Mouse (Mus musculus) kidney, postnatal 14 days (tissue): ENCODE measurements around the gene Pacsin1.
"Not testable (repeated sequence)": the region's sequence is repeated elsewhere in the genome, so short reads cannot be mapped to it uniquely, and the experiment has no call there.

Source experiments
- DNase-seq: peaks from one replicate; pipeline ENCODE4 v3.0.0; 2022; ENCODE audit warnings: mixed read lengths

Pacsin1 gene

GRCm38 (mm10) chr17:27636132-27637020 lies 18.9 kb upstream of the Pacsin1 start, which contains the start of gene Rps10:
Gene Rps10, minus strand, starts transcription at chr17:27636669.
- no peak for DNase-seq

- no peak for DNase-seq
Measured at GRCm38 (mm10) chr17:27637333-27637732, 18.0 kb upstream of the Pacsin1 start.

- no peak for DNase-seq
Measured at GRCm38 (mm10) chr17:27638921-27639332, 16.4 kb upstream of the Pacsin1 start.

DNA sequence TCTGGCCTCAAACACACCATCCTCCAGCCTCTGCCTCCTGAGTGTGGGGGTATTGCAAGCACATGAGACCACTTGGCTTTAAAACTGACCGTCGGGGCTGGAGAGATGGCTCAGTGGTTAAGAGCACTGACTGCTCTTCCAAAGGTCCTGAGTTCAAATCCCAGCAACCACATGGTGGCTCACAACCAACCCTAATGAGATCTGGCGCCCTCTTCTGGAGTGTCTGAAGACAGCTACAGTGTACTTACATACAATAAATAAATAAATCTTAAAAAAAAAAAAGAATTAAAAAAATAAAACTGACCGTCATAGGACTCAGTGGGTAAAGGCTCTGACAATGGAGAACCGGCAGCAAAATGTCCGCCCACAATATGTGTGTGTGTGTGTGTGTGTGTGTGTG lies 15.5 kb upstream of the Pacsin1 start:
- not testable (repeated sequence) for DNase-seq

DNA sequence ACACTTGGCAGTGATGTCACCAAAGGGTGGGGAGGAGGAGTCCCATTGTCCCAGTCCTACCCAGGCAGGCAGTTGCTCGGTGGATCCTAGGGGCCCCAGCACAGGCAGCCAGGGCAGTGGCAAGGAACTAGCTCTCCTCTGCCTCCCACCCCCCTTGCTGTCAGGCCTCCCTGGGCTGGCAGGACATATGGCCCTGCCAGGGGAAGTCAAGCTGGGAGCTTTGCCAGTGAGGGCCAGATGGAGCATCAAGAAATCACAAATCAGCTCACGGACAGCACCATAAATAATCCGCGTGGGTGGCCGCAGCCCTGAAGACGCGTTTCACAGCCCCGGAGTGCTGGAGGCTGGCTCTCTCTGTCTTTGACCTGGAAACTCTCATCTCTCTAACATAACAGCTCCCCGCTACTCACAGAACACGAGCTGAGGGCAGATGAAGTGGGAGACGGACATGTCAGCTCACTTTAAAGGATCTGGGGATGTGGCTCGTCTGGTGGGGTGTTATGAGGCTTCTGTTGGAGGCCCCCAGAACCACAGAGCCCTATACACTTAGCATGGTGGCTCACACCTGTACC lies 12.7 kb upstream of the Pacsin1 start:
- peak; percentile 41 for DNase-seq

- DNase-seq = no peak
Measured at GRCm38 (mm10) chr17:27643101-27643500, 12.2 kb upstream of the Pacsin1 start.

DNA sequence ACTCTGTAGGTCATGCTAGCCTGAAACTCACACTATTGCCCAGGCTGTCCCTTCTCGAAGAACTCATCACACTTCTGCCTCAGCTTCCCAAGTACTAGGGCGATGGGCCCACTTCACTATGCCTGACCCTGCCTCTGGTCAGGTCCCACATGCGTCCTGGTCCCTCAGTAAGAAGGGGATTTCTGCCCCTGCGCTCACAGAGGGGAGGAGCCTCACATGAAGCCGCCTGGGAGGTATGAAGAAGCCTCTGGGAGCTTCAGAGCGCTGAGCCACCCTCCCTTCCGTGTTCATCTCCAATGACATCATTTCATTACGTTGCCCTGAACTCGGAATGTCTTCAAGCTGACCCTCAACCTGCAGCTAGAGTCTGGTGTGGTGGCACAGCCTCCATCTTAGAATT lies 11.6 kb upstream of the Pacsin1 start:
- DNase-seq = no peak

DNA sequence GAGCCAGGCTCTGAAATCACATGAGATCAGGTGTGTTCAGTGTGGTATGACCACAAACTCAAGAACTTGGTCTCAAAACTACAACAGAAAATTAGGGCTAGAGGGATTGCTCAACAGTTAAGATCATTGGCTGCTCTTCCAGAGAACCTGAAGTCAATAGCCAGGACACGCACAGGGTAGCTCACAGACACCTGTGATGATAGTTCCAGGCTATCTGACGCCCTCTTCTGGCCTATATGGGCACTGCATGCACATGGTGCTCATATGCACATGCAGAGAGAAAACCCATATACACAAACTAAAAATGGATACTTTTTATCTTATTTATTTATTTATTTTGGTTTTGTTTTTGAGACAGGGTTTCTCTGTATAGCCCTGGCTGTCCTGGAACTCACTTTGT lies 10.7 kb upstream of the Pacsin1 start:
- no peak for DNase-seq

GRCm38 (mm10) chr17:27645807-27646206 lies 9.5 kb upstream of the Pacsin1 start:
- DNase-seq = no peak

GRCm38 (mm10) chr17:27650160-27650559 lies 5.1 kb upstream of the Pacsin1 start:
- DNase-seq = peak; percentile 68

DNA sequence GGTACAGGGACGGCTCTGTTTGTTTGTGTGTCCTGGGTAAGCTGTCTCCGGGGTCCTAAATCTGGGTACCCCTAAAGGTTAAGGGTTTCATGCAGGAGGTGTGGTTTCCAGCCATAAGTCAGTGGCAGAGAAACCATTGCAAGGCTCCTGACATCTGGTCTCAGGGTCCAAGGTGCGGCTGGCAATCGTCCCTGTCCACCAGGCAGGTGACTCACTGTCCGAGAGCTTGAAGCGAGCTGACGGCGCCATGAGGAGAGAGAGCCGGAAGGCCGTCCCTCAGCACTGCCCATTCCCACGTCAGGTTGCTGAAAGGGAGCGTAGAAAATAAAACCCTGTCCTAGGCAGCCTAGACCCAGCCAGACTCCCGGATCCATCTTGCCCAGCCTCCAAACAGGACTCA lies 4.7 kb upstream of the Pacsin1 start:
- peak; percentile 70 for DNase-seq

DNA sequence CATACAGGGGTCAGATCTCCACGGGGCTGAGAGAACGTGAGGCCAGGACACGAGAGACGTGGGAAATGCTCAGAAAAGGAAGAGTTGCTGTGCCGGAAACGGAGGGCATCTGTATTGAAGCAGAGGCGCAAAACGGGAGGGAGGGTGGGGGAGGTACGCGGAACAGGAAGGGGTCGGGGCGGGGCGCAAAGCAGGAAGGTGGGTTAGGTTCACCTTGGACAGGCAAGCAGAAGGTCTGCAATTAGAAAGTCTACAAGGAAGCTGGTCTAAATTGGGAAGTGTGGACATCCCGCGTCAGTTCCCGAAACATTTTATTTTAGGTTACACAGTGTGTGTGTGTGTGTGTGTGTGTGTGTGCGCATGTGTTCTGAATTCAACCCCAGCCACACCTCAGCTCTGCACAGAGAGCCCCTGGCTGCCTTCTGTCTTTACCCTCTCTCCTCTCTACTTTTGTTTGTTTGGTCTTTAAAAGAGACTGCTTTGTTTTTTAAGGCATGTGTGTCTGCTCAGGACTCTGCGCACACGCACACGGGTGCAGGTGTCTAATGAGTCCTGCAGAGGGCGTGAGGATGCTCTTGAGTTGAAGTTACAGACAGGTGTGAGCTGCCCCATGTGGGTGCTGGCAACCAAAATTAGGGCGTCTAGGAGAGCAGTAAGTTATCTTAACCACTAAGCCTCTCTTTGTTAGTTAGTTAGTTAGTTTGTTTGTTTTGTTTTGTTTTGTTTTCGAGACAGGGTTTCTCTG lies 3.1 kb upstream of the Pacsin1 start:
- no peak for DNase-seq

DNA sequence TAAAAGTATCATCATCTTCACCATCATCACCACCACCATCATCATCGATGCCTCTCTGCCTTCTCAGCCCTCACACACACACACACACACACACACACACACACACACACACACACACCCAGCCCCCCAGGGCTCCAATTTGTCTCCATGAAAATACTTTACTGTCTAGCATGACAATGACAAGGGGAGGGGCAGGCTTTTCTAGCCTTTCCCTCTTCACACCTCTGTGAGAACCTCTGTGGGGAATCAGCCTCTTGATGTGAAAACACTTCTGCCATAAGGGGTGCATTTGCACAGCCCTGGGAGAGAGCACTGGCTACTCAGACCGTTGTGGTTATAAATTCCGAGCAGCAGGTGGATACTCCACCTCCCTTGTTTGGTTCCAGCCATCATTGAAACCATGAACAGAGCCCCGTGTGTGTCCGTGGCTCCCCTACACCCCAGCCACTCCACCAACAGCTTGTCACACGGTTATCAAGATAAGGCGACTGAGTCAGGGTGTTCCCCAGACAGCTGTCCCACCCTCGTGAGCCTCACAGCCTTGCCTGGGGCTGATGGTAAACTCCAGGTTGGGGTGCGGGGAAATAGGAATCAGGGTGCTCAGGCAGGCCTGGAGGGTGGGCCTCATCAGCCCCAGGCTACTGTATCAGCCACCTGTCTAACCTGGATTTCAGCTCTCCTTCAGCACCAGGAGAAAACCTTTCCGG lies 1.9 kb upstream of the Pacsin1 start:
- DNase-seq = no peak

GRCm38 (mm10) chr17:27656011-27656399 lies 696 bp downstream of the Pacsin1 start:
- no peak for DNase-seq

GRCm38 (mm10) chr17:27656414-27656813 lies 1.1 kb downstream of the Pacsin1 start:
- no peak for DNase-seq

- no peak for DNase-seq
Measured at GRCm38 (mm10) chr17:27657123-27657522, 1.8 kb downstream of the Pacsin1 start.

- no peak for DNase-seq
Measured at GRCm38 (mm10) chr17:27658767-27659166, 3.5 kb downstream of the Pacsin1 start.

- DNase-seq = no peak
Measured at GRCm38 (mm10) chr17:27671720-27672119, 16.4 kb downstream of the Pacsin1 start.

DNA sequence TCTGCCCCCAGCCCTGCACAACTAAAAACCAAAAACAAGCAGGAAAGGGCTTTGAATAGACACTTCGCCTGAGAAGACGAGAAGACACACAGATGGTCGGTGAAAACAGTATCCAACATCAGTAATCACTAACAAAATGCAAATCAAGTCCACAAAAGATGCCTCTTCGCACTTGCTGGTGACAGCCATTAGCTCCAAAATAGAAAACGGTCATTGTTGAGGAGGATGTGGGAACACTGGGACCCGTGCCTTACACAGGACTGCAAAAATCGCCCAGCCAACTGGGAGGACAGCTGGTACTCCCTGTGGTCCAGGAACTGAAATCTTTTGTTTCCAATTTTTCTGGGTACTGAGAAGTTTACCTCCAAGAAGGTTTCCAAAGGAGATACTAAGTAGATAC lies 18.6 kb downstream of the Pacsin1 start:
- DNase-seq = no peak

GRCm38 (mm10) chr17:27675453-27675852 lies 20.1 kb downstream of the Pacsin1 start:
- no peak for DNase-seq

DNA sequence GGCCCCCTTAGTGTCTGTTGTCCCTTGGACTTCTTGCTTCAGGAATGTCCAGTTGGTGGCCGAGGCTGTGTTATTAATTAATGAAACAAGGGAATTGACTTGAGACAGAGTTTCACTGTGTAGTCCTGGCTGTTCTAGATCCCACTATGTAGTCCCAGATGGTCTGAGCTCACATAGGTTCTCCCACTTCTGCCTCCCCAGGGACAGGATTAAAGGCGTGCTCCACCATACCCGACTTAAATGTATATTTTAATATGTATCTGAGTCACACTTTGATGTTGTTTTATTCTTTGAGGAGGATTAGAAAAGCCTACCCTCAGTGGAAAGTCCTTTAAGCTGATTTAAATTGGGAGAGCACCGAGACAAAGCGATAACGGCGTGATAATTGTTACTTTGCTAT lies 21.0 kb downstream of the Pacsin1 start:
- DNase-seq = no peak

DNA sequence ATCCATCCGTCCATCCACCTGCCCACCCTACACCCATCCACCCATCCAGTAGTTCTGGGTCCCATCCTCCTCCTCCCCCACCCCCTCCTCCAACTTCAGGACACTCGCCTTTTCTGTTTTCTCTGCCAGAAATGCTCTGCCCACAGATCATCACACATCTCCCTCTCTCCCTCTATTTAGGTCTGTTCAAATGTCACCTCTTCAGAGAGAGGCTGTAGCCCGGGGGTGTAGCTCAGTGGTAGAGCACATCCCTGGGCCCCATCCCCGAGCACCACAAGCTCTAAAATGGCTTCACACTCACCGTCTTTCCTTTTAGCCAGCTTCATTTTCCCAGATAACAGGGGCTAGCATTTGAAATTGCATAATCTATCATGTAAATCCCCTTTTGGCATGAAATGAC lies 22.4 kb downstream of the Pacsin1 start:
- no peak for DNase-seq
